Mouse (Mus musculus) gastrocnemius, adult 18-20 months (tissue): ENCODE results near the gene Tm7sf2. TPM values are rescaled to one million over a fixed set of nuclear protein-coding genes. Genes with fewer than 3 reads are reported as not detected.
A peak's percentile ranks its signal among the peaks of the same experiment; 100 is the strongest.

Experiments
- microRNA-seq: library from miRNA; unstranded; fragments of <30 nt; microRNA quantifications from one replicate; pipeline ENCODE4 v1.2.0, GENCODE M21; 2021
- total RNA-seq, 2 experiments: library from RNA; stranded (reverse); gene quantifications; 2 replicates each; pipeline ENCODE4 v1.2.3; 2021

The Tm7sf2 gene
- total RNA-seq, 2 experiments from 2014 or later, result 5.9 to 6.2 TPM

Small RNAs within 50 kb of the gene (microRNA-seq; reads per million reads assigned to microRNA genes)
- 5.1 reads per million, percentile 10 among the genes with 10 or more reads in this experiment for gene Mir6988

Other genes with a start within 250 kb of the Tm7sf2 start
- gene Frmd8, start 193.1 kb downstream of the Tm7sf2 start, total RNA-seq, result 1 to 10 TPM; 2.9 to 3.2 TPM
- under 1 TPM; 0.59 to 0.90 TPM for gene Slc25a45, start 190.6 kb downstream of the Tm7sf2 start, total RNA-seq
- gene Tigd3, start 174.2 kb downstream of the Tm7sf2 start, total RNA-seq, result under 1 TPM; 0.21 TPM
- gene Dpf2, start 155.4 kb downstream of the Tm7sf2 start, total RNA-seq, result 10 to 100 TPM; 76.3 to 85.1 TPM
- gene Cdc42ep2, start 143.6 kb downstream of the Tm7sf2 start, total RNA-seq, result 10 to 100 TPM in 1 of 2 experiments, 1 to 10 TPM in 1; 8.9 to 11.2 TPM
- gene Pola2, start 104.2 kb downstream of the Tm7sf2 start, total RNA-seq, result 1 to 10 TPM; 6.2 to 8.7 TPM
- not detected for gene Slc22a20, start 82.2 kb downstream of the Tm7sf2 start, total RNA-seq
- 10 to 100 TPM; 89.8 to 91.1 TPM for gene Capn1, start 52.5 kb downstream of the Tm7sf2 start, total RNA-seq
- gene Syvn1, start 21.8 kb downstream of the Tm7sf2 start, total RNA-seq, result 10 to 100 TPM; 18.4 to 20.5 TPM
- 10 to 100 TPM; 27.5 to 29.3 TPM for gene Mrpl49, start 10.6 kb downstream of the Tm7sf2 start, total RNA-seq
- 100 to 1,000 TPM; 425 to 500 TPM for gene Fau, start 10.5 kb downstream of the Tm7sf2 start, total RNA-seq
- 10 to 100 TPM in 1 of 2 experiments, 1 to 10 TPM in 1; 9.5 to 10.2 TPM for gene Znhit2, start 7.2 kb downstream of the Tm7sf2 start, total RNA-seq
- 10 to 100 TPM; 17.5 to 23.8 TPM for gene Vps51, start 8.9 kb upstream of the Tm7sf2 start, total RNA-seq
- not detected for gene Tmem262, start 11.7 kb upstream of the Tm7sf2 start, total RNA-seq
- gene Gm28374, start 13.9 kb upstream of the Tm7sf2 start, total RNA-seq, result not detected
- 10 to 100 TPM; 13.5 to 14.8 TPM for gene Zfpl1, start 16.6 kb upstream of the Tm7sf2 start, total RNA-seq
- not detected for gene Cdca5, start 16.6 kb upstream of the Tm7sf2 start, total RNA-seq
- gene AC131692.1, start 26.0 kb upstream of the Tm7sf2 start, total RNA-seq, result not detected
- not detected for gene Naaladl1, start 37.4 kb upstream of the Tm7sf2 start, total RNA-seq
- 1 to 10 TPM; 8.6 to 9.7 TPM for gene Sac3d1, start 50.3 kb upstream of the Tm7sf2 start, total RNA-seq
- gene Snx15, start 59.9 kb upstream of the Tm7sf2 start, total RNA-seq, result 10 to 100 TPM in 1 of 2 experiments, 1 to 10 TPM in 1; 9.7 to 10.9 TPM
- gene Batf2, start 72.6 kb upstream of the Tm7sf2 start, total RNA-seq, result under 1 TPM; 0.37 to 0.43 TPM
- 10 to 100 TPM; 73.7 to 73.9 TPM for gene Arl2, start 73.2 kb upstream of the Tm7sf2 start, total RNA-seq
- gene Majin, start 116.0 kb upstream of the Tm7sf2 start, total RNA-seq, result not detected
- gene Gpha2, start 158.0 kb upstream of the Tm7sf2 start, total RNA-seq, result not detected
- 10 to 100 TPM; 34.9 to 38.2 TPM for gene Ppp2r5b, start 167.5 kb upstream of the Tm7sf2 start, total RNA-seq
- 10 to 100 TPM; 16.7 to 20.0 TPM for gene Atg2a, start 173.3 kb upstream of the Tm7sf2 start, total RNA-seq
- 10 to 100 TPM; 30.2 to 40.3 TPM for gene Ehd1, start 208.4 kb upstream of the Tm7sf2 start, total RNA-seq
- gene Cdc42bpg, start 238.1 kb upstream of the Tm7sf2 start, total RNA-seq, result 1 to 10 TPM; 6.4 to 8.8 TPM